30 mouse cellular contexts compared by ENCODE assay signal in the genomic region with DNA sequence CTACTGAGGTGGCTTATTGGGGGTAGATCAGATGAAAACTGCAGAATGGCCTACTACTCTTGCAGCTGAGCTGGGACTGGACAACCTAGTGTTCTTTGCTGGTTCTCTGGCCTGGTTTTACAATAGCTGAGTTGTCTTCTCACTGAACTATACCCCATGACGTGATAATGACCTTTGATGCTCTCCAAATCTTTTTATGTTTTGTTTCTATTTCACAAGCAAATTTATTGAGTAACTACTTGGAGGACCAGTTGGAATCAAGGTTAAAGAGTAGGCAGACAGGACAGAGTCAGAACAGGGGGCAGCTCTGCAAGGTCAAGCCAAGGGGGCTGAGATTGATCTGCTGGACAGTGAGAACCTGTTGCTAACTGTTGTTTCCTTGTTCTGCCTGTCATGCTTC. TPM values are rescaled to one million over a fixed set of nuclear protein-coding genes. Genes with fewer than 3 reads are reported as not detected.
A peak's percentile ranks its signal among the peaks of the same experiment; 100 is the strongest.
DNase-seq lines count a peak whose midpoint lies in the region; ATAC-seq lines count a peak whose summit lies in the region.
"Had no signal": no experiment of that assay in that cellular context is flagged by ENCODE, and none has a peak within 500 bp of the region (broad histone marks: within the 10 kb centered on the region; RNA-seq: fewer than 3 reads in every experiment).

No protein-coding gene starts in this region.

- no peak overlapping the region for H3K9ac ChIP-seq in kidney, embryonic 14.5 days (ENCODE audit: low read depth, low read length)
- no peak overlapping the region for H3K9ac ChIP-seq in liver, embryonic 16.5 days (ENCODE audit: low read depth, low read length)
- no peak overlapping the region for H3K9ac ChIP-seq in liver, embryonic 12.5 days
- H3K9ac ChIP-seq: embryonic facial prominence, embryonic 15.5 days; forebrain, embryonic 13.5 days; hindbrain, embryonic 12.5 days; limb, embryonic 12.5 days; liver, embryonic 14.5 days; neural tube, embryonic 13.5 days had no signal

- no peaks in the 10 kb centered on the region for H3K9me3 ChIP-seq in kidney, embryonic 14.5 days (ENCODE audit: control insufficient read depth, low read length)
- no peaks in the 10 kb centered on the region for H3K9me3 ChIP-seq in liver, embryonic 16.5 days (replicated peaks; ENCODE audit: control insufficient read depth, low read length)
- no peaks in the 10 kb centered on the region for H3K9me3 ChIP-seq in liver, embryonic 12.5 days (replicated peaks)
- H3K9me3 ChIP-seq: embryonic facial prominence, embryonic 10.5 days; embryonic facial prominence, embryonic 15.5 days; forebrain, embryonic 13.5 days; hindbrain, embryonic 12.5 days; limb, embryonic 12.5 days; neural tube, embryonic 13.5 days had no signal

- 89% methylated on average over 1 of the region's 1 CpGs for WGBS in kidney, embryonic 14.5 days
- WGBS in liver, embryonic 16.5 days (ENCODE audit: insufficient replicate concordance): 65% methylated on average over 1 of the region's 1 CpGs
- 64% methylated on average over 1 of the region's 1 CpGs for WGBS in liver, embryonic 12.5 days (ENCODE audit: insufficient replicate concordance)

- no peak overlapping the region for H3K4me3 ChIP-seq in kidney, embryonic 14.5 days (ENCODE audit: low read length)
- H3K4me3 ChIP-seq in liver, embryonic 16.5 days (ENCODE audit: low read depth, low read length): no peak overlapping the region
- no peak overlapping the region for H3K4me3 ChIP-seq in liver, embryonic 12.5 days
- H3K4me3 ChIP-seq: embryonic facial prominence, embryonic 10.5 days; embryonic facial prominence, embryonic 15.5 days; forebrain, embryonic 13.5 days; hindbrain, embryonic 12.5 days; layer of hippocampus, adult 2 months; left cerebral cortex, adult 2 months; limb, embryonic 12.5 days; neural tube, embryonic 13.5 days had no signal

- ATAC-seq in kidney, embryonic 14.5 days (ENCODE audit: low FRiP score, low TSS enrichment): no peak
- ATAC-seq in liver, embryonic 16.5 days (ENCODE audit: low read depth): peak; percentile 62
- ATAC-seq in liver, embryonic 12.5 days: no peak
- ATAC-seq in monocyte, adult 5-6 weeks (replicated peaks; ENCODE audit: insufficient number of reproducible peaks, low FRiP score, low TSS enrichment, poor library complexity, severe bottlenecking): no peak
- ATAC-seq: forebrain, embryonic 13.5 days; hindbrain, postnatal 0 days; intestine, embryonic 16.5 days; midbrain, embryonic 16.5 days; Patski had no signal

- no peaks in the 10 kb centered on the region for H3K27me3 ChIP-seq in kidney, embryonic 14.5 days (ENCODE audit: control insufficient read depth, insufficient read depth, low read length)
- H3K27me3 ChIP-seq in liver, embryonic 16.5 days (ENCODE audit: control insufficient read depth, insufficient read depth, low read depth, low read length): no peaks in the 10 kb centered on the region
- no peaks in the 10 kb centered on the region for H3K27me3 ChIP-seq in liver, embryonic 12.5 days (replicated peaks)
- H3K27me3 ChIP-seq: embryonic facial prominence, embryonic 15.5 days; forebrain, embryonic 13.5 days; hindbrain, embryonic 12.5 days; limb, embryonic 12.5 days; neural tube, embryonic 13.5 days; Patski had no signal

- no peak overlapping the region for H3K4me2 ChIP-seq in kidney, embryonic 14.5 days (replicated peaks; ENCODE audit: low read depth, low read length)
- H3K4me2 ChIP-seq in liver, embryonic 16.5 days (ENCODE audit: low read depth, low read length): no peak overlapping the region
- no peak overlapping the region for H3K4me2 ChIP-seq in liver, embryonic 12.5 days
- H3K4me2 ChIP-seq: embryonic facial prominence, embryonic 15.5 days; forebrain, embryonic 13.5 days; heart, embryonic 11.5 days; hindbrain, embryonic 12.5 days; limb, embryonic 12.5 days; midbrain, embryonic 11.5 days; neural tube, embryonic 13.5 days had no signal

- peaks cover 5% of the 10 kb centered on the region; the same call in 1 of the 2 replicates for H3K36me3 ChIP-seq in kidney, embryonic 14.5 days (ENCODE audit: control insufficient read depth, insufficient read depth, low read length)
- no peaks in the 10 kb centered on the region for H3K36me3 ChIP-seq in liver, embryonic 16.5 days (ENCODE audit: control insufficient read depth, insufficient read depth)
- H3K36me3 ChIP-seq in liver, embryonic 12.5 days: peaks cover 22% of the 10 kb centered on the region

- H3K4me1 ChIP-seq in kidney, embryonic 14.5 days (ENCODE audit: control insufficient read depth, insufficient read depth, low read length): no peaks in the 10 kb centered on the region
- peaks cover 5% of the 10 kb centered on the region for H3K4me1 ChIP-seq in liver, embryonic 16.5 days (ENCODE audit: control insufficient read depth, low read depth, low read length)
- peaks cover 22% of the 10 kb centered on the region for H3K4me1 ChIP-seq in liver, embryonic 12.5 days
- H3K4me1 ChIP-seq: embryonic facial prominence, embryonic 10.5 days; embryonic facial prominence, embryonic 15.5 days; forebrain, embryonic 13.5 days; hindbrain, embryonic 12.5 days; limb, embryonic 12.5 days; neural tube, embryonic 13.5 days had no signal

- peak; percentile 33 for DNase-seq in adrenal gland, postnatal 10 days
- no peak for DNase-seq in adrenal gland, postnatal 4 days (ENCODE audit: low spot score in 2 of 2)
- DNase-seq in kidney, adult 8-10 months: peak; percentile 3 to 16
- DNase-seq: cerebellum, adult 8-10 months; cerebellum, postnatal 25 days; gastrocnemius, postnatal 10 days; heart, postnatal 36 days; kidney, postnatal 25 days; lung, postnatal 36 days; thymus, adult 2 months; thymus, postnatal 36 days had no signal

- no peak overlapping the region for H3K27ac ChIP-seq in kidney, embryonic 14.5 days (ENCODE audit: low read depth, low read length)
- peak overlapping the region; percentile 48 for H3K27ac ChIP-seq in liver, embryonic 16.5 days (ENCODE audit: low read length)
- no peak overlapping the region for H3K27ac ChIP-seq in liver, embryonic 12.5 days
- H3K27ac ChIP-seq: embryonic facial prominence, embryonic 10.5 days; embryonic facial prominence, embryonic 15.5 days; forebrain, embryonic 13.5 days; hindbrain, embryonic 12.5 days; hindbrain, postnatal 0 days; layer of hippocampus, adult 2 months; left cerebral cortex, adult 2 months; limb, embryonic 12.5 days; liver, embryonic 14.5 days; neural tube, embryonic 13.5 days had no signal

RNA-seq across cellular contexts. Expression of gene Tex264, which starts 39.1 kb away (rescaled TPM):
- 10 to 100 TPM; 76.4 to 79.0 TPM for total RNA-seq in adrenal gland, postnatal 10 days (2021)
- 10 to 100 TPM; 71.2 to 78.9 TPM for total RNA-seq in adrenal gland, postnatal 4 days (2021)
- 42.5 and 58.2 TPM in 2 replicates for polyA plus RNA-seq in kidney, embryonic 14.5 days (2014; fragmentation: Nextera tagmentation; extraction: Ambion mirVana)
- 15.4 and 17.8 TPM in 2 replicates for polyA plus RNA-seq in liver, embryonic 16.5 days (2015; fragmentation: Nextera tagmentation; extraction: Ambion mirVana)
- polyA plus RNA-seq in liver, embryonic 12.5 days (2016; fragmentation: Nextera tagmentation; extraction: Ambion mirVana): 16.3 and 16.5 TPM in 2 replicates
- 17.0 to 22.9 TPM (median 19.3 TPM) in 3 replicates for total RNA-seq in monocyte, adult 5-6 weeks (2017)

Comparison
In these comparisons a context has a peak if more than half of its experiments do, and no peak if none do; other contexts are left out.
1. DNase-seq: peak in adrenal gland, postnatal 10 days (single experiment) and kidney, adult 8-10 months (2 of 2); none in adrenal gland, postnatal 4 days (0 of 2).